ENCODE assay signal across 17 mouse cellular contexts in the genomic region with DNA sequence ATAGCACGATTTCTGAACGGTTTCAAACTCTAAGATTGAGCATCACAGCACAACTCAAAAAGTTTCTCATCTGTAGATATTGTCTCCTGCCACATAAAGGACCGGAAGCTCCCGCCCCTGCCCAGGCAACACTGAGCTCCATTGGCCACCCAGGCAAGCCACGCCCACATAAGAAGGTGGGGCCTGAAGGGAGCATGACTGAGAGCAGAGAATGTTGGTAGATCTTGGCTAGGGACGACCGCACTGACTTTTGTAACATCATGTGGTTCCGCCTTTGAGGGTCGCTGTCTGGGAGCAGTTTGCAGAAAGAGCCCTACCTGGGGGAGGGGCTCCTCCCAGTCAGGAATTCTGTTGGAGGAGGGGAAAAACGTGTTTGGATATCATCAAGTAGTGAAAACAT.
DNase-seq lines count a peak whose midpoint lies in the region; ATAC-seq lines count a peak whose summit lies in the region.
"Had no signal": no experiment of that assay in that cellular context is flagged by ENCODE, and none has a peak within 500 bp of the region (broad histone marks: within the 10 kb centered on the region; RNA-seq: fewer than 3 reads in every experiment).

No protein-coding gene starts in this region.

- intact Hi-C loops in gastrocnemius, postnatal 14 days (cut with DNase I; ENCODE audit: low total_unique reads) = no loop called here

- no peak for ATAC-seq in megakaryocyte, adult 5-6 weeks (ENCODE audit: poor library complexity, severe bottlenecking)
- ATAC-seq: hindbrain, postnatal 0 days; intestine, postnatal 0 days; lung, postnatal 0 days; midbrain, embryonic 15.5 days had no signal

- DNase-seq in adrenal gland, adult 2 months = peak; percentile 4
- no peak for DNase-seq in adrenal gland, postnatal 14 days
- peak; percentile 17 for DNase-seq in layer of hippocampus, adult 11-12 months (ENCODE audit: low spot score)
- DNase-seq in layer of hippocampus, postnatal 36 days = no peak
- peak; percentile 96 for DNase-seq in R1 (ENCODE audit: low read depth, low spot score)
- peak; percentile 50 for DNase-seq in testis, postnatal 10 days (ENCODE audit: low spot score)
- no peak for DNase-seq in gastrocnemius, postnatal 14 days
- DNase-seq: adrenal gland, adult 8-10 months; cerebellum, adult 9-11 months; heart, adult 11 months; heart, postnatal 36 days; right cerebral cortex, postnatal 14 days had no signal

Comparison
In these comparisons a context has a peak if more than half of its experiments do, and no peak if none do; other contexts are left out.
1. DNase-seq: peak in adrenal gland, adult 2 months (single experiment), layer of hippocampus, adult 11-12 months (single experiment), R1 (single experiment) and testis, postnatal 10 days (single experiment); none in adrenal gland, postnatal 14 days (single experiment), layer of hippocampus, postnatal 36 days (0 of 2) and gastrocnemius, postnatal 14 days (single experiment).